Mouse (Mus musculus) macrophage (primary cell): ENCODE measurements around the gene Lsm12. TPM values are rescaled to one million over a fixed set of nuclear protein-coding genes. Genes with fewer than 3 reads are reported as not detected.

Experiments used
- H3K27ac ChIP-seq: fragments of 350-480 bp; formaldehyde crosslinking; 2 replicates; pipeline ENCODE4 v1.9.0; 2021
- H3K36me3 ChIP-seq: fragments of 350-480 bp; formaldehyde crosslinking; 2 replicates; pipeline ENCODE4 v1.9.0; 2021; ENCODE audit errors: inconsistent target
- H3K4me3 ChIP-seq: fragments of 350-480 bp; formaldehyde crosslinking; 2 replicates; pipeline ENCODE4 v1.9.0; 2021; ENCODE audit errors: inconsistent target
- H3K79me2 ChIP-seq: fragments of 350-480 bp; formaldehyde crosslinking; 2 replicates; pipeline ENCODE4 v1.9.0; 2021; ENCODE audit errors: inconsistent target
- WGBS: methylation state at CpG from one replicate; pipeline ENCODE4 v1.1.7; 2026; ENCODE audit warnings: inconsistent platforms; ENCODE audit not compliant: missing documents; 5-methylcytosine and 5-hydroxymethylcytosine counted together
- polyA plus RNA-seq: library from polyadenylated mRNA; stranded (reverse); fragments of 250-400 nt; gene quantifications from 3 replicates; pipeline ENCODE4 v1.2.4, GENCODE M21; 2018; ENCODE audit warnings: inconsistent platforms

The Lsm12 gene
- polyA plus RNA-seq, 1 experiment from 2014 or later: 59.1 TPM

DNA sequence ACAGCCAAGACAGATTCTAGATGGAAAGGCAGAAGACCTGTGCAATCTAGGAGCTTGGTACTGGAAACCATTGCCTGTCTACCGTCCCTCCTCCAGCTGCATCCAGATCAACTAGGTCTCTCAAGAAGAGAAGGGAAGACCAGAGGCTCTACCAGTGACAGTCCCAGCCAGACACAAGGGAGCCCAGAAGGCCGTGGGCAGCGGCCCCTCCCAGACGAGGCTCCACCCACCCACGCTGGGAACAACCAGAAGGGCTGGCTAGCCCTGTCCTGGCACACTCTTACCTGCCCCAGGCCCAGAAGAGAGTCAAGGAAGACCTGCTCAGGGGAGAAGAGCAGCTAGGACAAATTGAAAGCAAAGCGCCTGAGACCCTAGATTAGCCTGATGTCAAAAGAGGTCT is 35.4 kb upstream of the Lsm12 start:
- no peak overlapping the region for H3K4me3 ChIP-seq
- H3K79me2 ChIP-seq: peaks cover 92% of the 10 kb centered on the region
- WGBS: 66% methylated on average over 6 of the region's 6 CpGs
- H3K27ac ChIP-seq: no peak overlapping the region
- peaks cover 10% of the 10 kb centered on the region for H3K36me3 ChIP-seq

DNA sequence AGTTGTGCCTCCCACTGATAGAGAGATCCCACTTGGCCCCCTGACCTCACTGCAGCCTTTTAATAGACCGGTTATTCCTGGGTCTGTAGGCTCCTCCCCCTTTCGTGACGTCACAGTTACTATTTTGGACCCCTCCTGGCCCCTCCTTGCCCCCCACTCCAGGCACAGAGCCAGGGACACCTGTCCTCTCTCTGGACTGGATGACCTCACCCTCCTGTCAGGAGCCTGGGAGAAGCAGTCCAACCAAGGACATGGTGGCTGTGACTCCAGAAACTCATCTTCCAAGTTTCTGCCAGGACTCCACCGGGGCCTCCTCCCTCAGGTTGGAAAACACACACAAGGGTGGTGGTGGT is 34.9 kb upstream of the Lsm12 start:
- H3K36me3 ChIP-seq: peaks cover 10% of the 10 kb centered on the region
- peak overlapping the region; percentile 80 for H3K27ac ChIP-seq
- WGBS: 41% methylated on average over 3 of the region's 4 CpGs
- H3K79me2 ChIP-seq: peaks cover 92% of the 10 kb centered on the region
- no peak overlapping the region for H3K4me3 ChIP-seq

DNA sequence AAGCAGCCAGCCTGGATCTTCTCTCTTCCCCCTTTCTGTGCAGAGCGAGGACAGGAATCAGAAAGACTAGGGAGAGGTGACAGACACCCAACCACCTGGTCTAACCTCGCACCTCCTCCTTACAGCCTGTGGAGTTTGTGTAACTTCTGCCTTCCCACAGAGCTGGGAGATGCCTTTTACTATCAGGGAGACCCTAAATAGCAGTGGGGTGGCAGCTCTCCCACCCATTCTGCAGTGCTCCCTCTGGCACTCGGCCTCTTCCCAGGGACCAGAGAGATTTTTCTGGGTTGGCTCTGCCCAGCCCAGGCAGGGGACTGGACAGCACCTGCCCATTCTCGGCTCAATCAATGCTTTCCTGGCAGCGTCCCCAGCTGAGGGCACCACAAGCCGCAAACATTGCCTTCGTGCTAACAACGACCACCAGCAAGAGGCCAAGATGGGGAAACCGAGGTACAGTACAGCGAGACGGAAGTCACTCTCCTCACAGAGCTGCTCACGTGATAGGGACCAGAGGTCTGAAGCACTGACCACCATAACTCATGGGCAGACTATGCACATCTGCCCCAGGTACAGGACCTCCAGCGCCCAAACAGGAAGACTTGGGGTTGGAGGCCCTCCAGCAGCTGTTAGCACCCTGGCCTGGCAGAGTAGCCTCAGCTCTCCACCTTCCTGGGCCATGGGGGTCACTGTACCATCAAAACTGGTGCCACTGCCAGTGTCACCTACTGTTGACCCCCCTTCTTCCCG is 34.3 kb upstream of the Lsm12 start:
- WGBS: 47% methylated on average over 14 of the region's 14 CpGs
- Histone ChIP-seq H3K36me3 (peaks cover 7% of the 10 kb centered on the region), H3K4me3 (no peak overlapping the region), H3K27ac (peak overlapping the region; percentile 80), H3K79me2 (peaks cover 92% of the 10 kb centered on the region)

DNA sequence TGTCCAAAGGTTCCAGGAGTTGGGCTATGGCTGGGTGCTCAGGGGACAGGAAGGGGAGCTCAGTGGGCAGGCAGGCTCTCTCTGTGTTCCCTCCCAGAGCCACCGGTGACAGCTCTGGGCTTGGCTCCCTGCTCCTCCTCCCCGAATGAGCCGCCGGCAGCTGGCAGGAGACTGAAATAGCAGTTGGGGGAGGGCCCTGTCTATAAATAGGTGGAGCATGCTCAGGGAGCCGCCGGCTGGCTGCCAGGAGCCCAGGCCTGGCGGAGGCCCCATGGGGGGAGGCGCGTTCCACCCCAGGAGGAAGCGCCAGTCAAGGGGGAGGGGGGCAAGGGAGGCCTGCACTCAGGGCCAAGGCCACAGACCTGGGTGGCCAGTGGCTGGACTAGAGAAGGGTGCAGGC is 33.7 kb upstream of the Lsm12 start:
- 0% methylated on average over 10 of the region's 10 CpGs for WGBS
- H3K79me2 ChIP-seq: peaks cover 92% of the 10 kb centered on the region
- H3K36me3 ChIP-seq: peaks cover 1% of the 10 kb centered on the region
- peak overlapping the region; percentile 80 for H3K27ac ChIP-seq
- H3K4me3 ChIP-seq: peak overlapping the region; percentile 33

DNA sequence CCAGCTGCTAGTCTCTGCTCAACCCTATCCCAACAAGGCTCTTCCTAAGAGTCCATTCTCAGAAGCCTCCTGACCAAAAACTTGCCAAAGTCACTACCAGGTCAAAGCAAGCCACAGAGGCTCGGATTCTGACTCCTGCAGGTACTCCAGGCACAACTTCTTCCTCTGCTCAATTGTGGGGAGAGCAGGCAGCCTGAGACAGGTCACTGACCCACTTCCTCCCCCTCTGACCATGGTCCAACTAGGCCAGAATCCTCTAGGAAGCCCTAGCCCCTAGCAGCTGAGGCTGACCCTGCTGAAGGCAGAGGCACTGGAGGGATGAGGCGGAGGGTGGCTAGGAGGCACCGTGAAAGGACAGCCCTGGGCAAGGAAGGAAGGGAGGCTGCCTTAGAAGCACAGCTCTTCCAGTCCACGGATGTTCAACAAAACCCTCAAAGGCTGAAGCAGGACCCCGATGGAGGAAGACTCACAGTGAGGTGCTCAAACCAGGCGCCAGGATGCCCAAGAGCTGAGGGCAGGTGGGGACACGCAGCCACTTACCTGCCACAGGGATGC is 32.9 kb upstream of the Lsm12 start:
- Histone ChIP-seq H3K4me3 (peak overlapping the region; percentile 33), H3K79me2 (peaks cover 92% of the 10 kb centered on the region), H3K27ac (peak overlapping the region; percentile 44), H3K36me3 (no peaks in the 10 kb centered on the region)
- 31% methylated on average over 7 of the region's 7 CpGs for WGBS

DNA sequence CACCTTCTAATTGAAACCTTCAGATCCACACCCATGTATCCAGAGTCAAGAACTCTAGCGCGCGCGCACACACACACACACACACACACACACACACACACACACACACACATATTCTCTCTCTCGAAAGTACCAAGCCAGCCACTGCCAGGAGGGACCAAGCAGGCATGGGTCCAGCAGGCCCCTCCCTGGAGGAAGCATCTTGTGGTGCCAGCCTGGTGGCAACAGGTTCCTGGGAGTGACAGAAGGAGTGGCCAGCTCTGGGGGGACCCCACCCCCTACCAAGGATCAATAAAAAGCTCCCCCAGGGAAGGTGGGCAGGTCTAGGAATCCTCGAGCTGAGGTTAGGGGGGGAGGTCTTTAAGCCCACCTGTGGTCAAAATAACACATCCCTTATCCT is 32.3 kb upstream of the Lsm12 start:
- peak overlapping the region; percentile 44 for H3K27ac ChIP-seq
- no peaks in the 10 kb centered on the region for H3K36me3 ChIP-seq
- WGBS: 61% methylated on average over 6 of the region's 6 CpGs
- H3K4me3 ChIP-seq: peak overlapping the region; percentile 33; the same call in 1 of the 2 replicates
- H3K79me2 ChIP-seq: peaks cover 92% of the 10 kb centered on the region

DNA sequence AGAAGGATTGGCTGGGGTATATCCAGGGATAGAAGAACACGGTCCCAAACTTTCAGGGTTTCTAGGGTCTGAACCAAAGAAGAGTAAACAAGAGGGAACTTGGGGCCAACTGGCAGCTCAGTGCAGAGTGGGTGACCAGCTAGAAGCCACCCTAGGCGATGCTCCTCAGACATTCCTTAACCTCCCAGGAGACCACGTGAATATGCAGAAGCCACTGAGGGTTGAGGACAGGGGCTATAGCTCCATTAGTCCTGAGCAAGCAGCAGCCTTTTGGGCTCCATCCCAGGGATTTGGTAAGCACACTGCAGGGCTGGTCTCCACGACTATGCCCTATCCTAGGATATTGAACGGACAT is 31.8 kb upstream of the Lsm12 start:
- H3K36me3 ChIP-seq: peaks cover 4% of the 10 kb centered on the region; the same call in 1 of the 2 replicates
- peaks cover 92% of the 10 kb centered on the region for H3K79me2 ChIP-seq
- WGBS: 90% methylated on average over 5 of the region's 5 CpGs
- no peak overlapping the region for H3K27ac ChIP-seq
- no peak overlapping the region for H3K4me3 ChIP-seq

DNA sequence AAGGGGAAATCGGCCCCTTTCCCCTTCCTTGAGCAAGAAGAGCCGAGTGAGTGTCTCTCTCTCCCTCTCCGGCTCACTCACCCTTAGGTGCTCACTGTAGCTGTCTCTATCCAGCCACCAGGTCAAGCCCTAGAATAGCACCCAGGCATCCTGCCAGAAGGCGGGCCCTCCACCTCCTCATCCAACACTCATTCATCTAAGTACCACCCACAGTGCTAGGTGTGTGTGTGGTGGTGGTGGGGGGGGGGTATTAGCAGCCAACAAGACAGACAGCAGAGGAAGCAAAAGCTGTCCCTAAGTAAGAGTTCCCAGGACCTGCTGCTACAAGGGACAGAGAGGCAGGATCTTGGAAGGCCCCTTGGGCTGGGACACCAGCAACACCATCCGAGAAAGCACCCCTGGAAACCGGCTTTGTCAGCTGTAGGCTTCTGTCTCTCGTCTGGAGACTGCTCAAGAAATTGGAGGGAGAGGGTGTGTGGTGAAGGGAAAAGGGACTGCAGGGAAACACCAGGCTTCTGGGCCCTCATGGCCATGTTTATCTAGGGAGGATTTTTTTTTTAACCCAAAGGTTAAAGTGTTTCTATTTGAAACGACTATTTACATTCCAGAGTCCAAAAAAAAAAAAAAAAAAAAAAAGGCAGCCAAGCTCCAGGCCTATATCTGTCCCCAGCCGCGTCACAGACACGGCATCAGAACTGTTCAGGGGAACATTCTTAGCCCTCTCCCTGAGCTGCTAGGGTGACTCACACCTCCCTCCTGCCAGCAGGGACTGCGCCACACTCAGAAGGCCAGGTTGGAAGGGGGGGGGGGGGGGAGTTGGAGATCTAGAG is 31.2 kb upstream of the Lsm12 start:
- Histone ChIP-seq H3K79me2 (peaks cover 96% of the 10 kb centered on the region), H3K36me3 (peaks cover 9% of the 10 kb centered on the region; the same call in 1 of the 2 replicates), H3K4me3 (no peak overlapping the region), H3K27ac (no peak overlapping the region)
- 67% methylated on average over 12 of the region's 12 CpGs for WGBS

DNA sequence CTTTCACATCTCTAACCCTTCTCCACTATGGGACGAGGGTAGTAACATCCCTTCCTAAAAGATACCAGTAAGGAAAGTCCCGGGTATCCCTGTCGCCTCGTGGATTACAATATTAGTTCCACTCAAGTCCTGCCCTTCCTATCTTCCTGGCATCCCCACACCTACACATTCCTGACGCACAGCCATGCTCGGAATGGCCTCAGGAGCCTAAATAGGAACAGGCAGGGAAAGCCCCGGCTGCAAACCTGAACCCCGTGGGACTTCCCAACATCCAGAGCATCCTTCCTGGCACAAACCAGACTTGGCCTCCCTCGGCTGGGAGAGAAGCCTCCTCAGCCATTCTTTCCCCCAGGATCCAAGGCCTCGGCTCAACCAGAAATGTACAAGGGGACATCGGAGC is 30.4 kb upstream of the Lsm12 start:
- Histone ChIP-seq H3K27ac (no peak overlapping the region), H3K36me3 (peaks cover 11% of the 10 kb centered on the region; the same call in 1 of the 2 replicates), H3K79me2 (peaks cover 96% of the 10 kb centered on the region), H3K4me3 (no peak overlapping the region)
- 91% methylated on average over 11 of the region's 11 CpGs for WGBS

DNA sequence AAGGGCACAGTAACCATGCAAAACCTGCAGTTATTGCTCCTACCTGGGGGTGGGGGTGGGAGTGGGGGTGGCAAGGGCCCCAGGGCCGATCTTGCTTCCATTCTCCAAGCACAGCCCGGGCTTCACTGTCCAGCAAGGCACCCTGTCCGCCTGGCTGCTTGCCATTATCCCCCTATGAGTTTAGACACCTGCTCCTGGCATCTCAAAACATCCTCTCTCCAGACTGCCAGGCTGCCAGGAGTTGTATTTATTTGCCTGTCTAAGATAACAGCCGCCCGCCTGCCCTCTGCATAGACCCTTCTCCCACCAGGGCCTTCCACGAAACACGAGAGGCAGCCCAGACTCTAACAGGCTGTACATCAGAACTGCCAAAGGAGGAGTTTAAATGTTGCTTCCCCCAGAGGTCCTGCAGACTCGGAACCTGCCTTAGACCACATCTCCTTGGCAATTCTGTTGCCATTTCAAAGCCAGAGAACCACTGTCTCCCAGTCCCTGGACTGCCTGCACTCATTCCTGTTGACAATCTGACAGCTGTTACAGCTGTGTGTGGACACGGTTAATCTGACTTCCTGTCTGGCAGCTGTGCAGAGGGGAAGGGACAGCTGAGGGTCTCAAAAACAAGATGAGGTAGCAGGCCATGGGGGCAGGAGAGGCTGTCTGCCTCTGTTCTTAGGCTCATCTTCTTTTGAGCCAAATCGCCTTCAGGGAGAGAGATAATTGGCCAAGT is 29.5 kb upstream of the Lsm12 start:
- WGBS: 87% methylated on average over 10 of the region's 10 CpGs
- peaks cover 11% of the 10 kb centered on the region; the same call in 1 of the 2 replicates for H3K36me3 ChIP-seq
- H3K79me2 ChIP-seq: peaks cover 96% of the 10 kb centered on the region
- no peak overlapping the region for H3K27ac ChIP-seq
- no peak overlapping the region for H3K4me3 ChIP-seq

DNA sequence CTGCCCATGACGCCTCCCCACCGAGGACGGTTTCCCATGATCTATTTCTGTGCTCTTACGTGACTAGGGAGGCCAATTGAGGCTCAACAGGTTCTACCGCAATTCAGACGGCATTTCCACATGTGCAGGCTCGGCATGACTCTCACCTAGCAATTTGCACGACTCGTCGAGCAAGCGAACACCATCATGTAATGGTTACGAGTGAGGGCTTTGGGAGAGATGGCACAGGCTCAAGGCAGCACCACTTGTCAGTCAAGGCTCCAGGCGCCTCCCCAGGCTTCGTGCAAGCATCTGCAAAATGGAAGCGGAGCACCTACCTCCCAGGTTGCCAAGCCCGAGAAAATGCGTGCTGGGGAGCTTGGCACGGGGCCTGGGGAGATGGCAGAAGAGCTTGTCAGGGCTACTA is 26.8 kb upstream of the Lsm12 start:
- H3K4me3 ChIP-seq: no peak overlapping the region
- H3K79me2 ChIP-seq: peaks cover 100% of the 10 kb centered on the region
- H3K36me3 ChIP-seq: peaks cover 11% of the 10 kb centered on the region; the same call in 1 of the 2 replicates

DNA sequence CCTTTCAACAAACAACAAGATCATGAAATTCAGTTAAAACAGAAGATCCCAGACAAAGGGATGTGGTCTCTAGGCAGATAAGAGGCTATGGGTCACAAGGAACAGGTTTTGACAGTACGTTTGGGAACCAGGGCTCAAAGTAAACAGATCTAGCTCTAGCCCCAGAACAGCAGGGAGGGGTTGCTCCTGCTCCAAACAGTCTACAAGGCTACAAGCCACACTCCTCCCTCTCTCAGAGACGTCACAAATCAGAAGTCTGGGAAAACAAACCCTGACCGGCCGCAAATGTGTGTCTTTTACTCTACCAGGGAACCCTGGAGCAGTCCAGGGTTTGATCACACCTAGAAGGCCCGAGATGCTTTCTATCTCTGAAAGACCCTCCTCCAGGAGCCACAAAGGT is 25.9 kb upstream of the Lsm12 start:
- H3K27ac ChIP-seq: no peak overlapping the region
- H3K79me2 ChIP-seq: peaks cover 92% of the 10 kb centered on the region
- 94% methylated on average over 5 of the region's 5 CpGs for WGBS
- H3K4me3 ChIP-seq: no peak overlapping the region
- peaks cover 13% of the 10 kb centered on the region; the same call in 1 of the 2 replicates for H3K36me3 ChIP-seq

More for the DNA sequence above, 26.8 kb upstream of the Lsm12 start:
- whole genome bisulfite sequencing: 97% methylated on average over 13 of the region's 18 CpGs
- H3K27ac ChIP-seq: no peak overlapping the region

DNA sequence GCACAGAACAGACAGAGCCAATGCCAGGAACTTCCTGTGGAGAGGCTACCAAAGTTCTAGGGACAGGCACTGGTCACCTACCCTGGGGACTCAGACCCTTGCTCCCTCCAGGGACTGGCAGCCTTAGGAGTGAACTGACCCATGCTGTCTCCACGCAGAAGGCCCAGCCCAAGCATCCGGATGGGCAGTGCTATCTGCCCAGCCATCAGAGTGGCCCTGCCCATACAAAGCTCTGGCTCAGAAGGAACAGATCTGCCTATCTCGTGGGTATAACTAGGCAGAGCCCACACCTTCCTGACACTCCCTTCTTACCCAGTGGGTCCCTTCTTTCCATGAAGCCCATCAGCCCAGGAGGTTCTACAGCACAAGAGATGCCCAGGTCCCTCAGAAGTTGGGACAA is 25.1 kb upstream of the Lsm12 start:
- H3K27ac ChIP-seq: no peak overlapping the region
- WGBS: 85% methylated on average over 3 of the region's 3 CpGs
- H3K4me3 ChIP-seq: no peak overlapping the region
- peaks cover 20% of the 10 kb centered on the region; the same call in 1 of the 2 replicates for H3K36me3 ChIP-seq
- H3K79me2 ChIP-seq: peaks cover 84% of the 10 kb centered on the region

DNA sequence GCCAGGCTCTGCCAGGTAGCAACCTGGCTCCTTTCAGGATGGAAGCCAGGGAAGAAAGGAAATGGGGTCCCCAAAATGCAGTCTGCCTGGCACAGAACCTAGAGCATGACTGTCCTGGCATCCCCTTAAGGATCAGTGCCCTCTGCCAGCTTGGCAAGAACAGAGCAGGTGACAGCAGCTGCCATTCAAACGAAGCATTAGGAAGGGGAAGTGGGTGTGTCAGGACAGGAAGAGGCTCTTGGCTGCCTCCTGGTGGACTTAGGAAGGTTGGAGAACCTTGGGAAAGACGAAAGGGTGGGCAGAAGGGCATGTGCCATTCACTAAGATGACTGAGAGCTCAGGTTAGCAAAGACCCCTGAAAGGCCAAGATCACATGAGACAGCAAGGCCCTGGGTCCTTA is 24.6 kb upstream of the Lsm12 start:
- H3K79me2 ChIP-seq: peaks cover 79% of the 10 kb centered on the region
- peaks cover 25% of the 10 kb centered on the region; the same call in 1 of the 2 replicates for H3K36me3 ChIP-seq
- no peak overlapping the region for H3K4me3 ChIP-seq
- H3K27ac ChIP-seq: 0 out of 2 replicates have a peak overlapping the region, but pooled peaks have one; percentile 12
- 17% methylated on average over 2 of the region's 2 CpGs for whole genome bisulfite sequencing
